Mouse (Mus musculus) thymus, postnatal 14 days (tissue): ENCODE data around the gene Spats2.
"Not testable (repeated sequence)": the region's sequence is repeated elsewhere in the genome, so short reads cannot be mapped to it uniquely, and the experiment has no call there.

ENCODE experiments used
- DNase-seq: peaks from one replicate; pipeline ENCODE4 v3.0.0; 2021

Spats2 gene

DNA sequence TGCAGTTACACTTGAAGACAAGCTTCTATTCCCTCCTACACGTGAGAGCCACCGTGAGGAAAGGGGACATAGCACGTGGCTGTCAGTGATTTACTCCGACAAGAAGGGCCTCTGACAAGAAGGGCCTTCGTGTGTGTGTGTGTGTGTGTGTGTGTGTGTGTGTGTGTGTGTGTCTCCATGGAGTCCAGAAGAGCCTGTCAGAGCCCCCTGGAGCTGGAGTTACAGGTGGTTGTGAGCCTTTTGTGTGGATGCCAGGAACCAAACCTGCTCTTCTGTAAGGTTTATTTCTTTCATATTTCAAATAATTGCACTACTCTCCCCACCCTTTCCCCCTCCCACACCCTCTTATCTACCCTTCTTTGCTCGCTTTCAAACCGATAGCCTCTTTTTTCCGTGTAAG is 25.6 kb downstream of the Spats2 start:
- DNase-seq, result no peak

DNA sequence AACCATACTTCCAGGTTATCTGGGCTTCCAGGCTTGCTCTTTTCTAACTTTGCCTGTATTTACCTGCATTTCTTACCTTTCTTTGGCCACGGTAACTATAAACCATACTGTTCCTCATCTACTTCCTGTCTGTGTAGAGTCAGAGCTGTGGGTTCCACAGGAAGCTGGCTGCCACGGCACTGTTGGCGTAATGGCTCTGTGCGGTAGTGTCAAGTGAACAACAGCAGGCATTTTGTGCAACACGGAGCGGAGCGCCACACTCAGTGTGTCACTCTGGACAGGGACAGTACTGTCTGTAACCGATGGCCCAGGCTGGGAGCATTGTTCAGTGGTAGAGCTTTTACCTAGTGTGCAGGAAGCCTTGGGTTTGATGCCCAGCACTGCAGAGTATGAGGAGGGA is 27.8 kb downstream of the Spats2 start:
- peak; percentile 23 for DNase-seq

DNA sequence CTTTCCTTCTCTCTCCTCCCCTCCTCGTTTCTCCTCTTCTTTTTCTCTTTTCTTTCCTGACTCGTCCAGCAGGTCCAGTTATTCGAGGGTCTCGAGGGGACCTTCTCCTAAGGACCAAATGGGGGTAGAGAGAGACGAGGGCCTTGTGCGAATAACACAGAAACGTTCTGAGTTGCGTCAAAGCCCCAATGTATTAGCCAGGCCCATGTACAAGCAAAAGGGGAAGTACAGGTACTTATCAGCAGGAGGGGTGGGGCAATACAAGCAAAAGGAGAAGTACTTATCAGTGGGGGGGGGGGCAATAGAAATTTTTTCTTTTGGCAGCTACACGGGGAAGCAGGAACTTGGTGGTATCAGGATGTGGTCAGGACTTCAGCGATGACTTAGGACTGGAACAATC is 28.8 kb downstream of the Spats2 start:
- DNase-seq, result not testable (repeated sequence)

DNA sequence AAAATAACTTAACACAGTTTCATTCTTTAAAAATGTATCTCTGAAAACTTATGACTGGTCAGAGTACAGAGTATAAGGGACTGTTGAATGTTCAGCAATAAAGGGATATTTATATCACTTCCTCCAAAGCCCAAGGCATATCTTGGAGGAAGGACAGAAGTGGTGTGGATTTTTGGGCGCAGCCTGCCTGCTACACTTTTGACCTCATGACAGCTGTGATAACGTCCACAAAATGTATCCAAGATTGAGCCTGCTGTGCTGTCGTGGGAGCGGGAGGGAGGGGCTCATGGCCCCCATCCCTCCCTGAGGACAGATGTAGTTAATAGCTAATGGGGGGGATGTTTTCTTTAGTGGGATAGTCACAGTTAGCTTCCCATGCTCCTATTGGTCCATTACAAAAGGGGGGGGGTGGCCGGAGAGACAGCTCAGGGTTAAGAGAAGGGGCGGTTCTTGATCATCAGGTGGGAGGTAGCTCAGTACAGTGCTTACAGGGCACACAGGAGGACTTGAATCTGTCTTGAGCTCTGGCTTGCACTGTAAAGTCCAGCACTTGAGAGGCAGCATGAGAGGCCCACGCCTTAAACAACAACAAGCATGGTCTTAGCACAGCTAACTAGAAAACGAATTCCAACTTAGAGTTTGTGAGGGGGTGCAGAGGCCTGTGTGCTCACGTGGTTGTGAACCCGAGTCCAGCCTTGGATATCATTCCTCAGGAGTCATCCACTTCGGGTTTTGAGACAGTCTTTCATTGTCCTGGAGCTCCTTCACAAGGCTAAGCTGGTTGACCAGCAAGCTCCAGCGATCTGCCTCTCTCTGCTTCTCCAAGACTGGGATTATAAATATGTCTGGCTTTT is 38.0 kb downstream of the Spats2 start:
- no peak for DNase-seq

DNA sequence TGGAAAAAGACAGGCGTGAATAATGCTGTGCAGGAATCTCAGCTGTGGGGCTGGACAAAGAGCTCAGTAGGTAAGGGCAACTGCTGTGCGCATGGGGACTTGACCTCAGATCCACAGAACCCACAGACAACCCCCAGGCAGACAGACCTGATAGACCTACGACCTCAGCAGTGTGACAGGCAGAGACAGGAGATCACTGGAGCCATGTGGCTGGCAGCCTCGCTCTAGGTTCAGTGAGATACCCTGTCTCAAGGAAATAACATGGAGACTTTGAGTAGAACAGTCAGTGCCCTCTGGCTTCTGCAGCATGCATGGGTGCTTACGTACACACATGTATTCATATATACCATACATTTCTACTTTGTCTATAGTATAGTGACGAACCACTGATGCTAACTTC is 46.4 kb downstream of the Spats2 start:
- DNase-seq, result no peak

DNA sequence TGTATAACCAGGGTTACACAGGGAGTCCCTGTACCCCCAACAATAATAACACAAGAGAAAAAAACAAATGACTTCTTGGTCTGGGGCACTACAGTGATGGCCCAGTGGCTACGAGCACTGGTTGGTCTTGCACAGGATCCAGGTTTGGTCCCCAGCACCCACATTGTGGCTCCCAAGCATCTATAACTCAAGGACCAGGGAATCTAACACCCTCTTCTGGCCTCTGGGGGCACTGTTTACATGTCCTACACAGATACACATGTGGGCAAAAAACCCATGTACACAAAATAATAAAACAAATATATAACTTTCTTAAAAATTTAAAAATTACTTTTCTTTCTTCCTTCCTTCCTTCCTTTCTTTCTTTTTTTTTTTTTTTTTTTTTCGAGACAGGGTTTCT is 53.9 kb downstream of the Spats2 start:
- no peak for DNase-seq

DNA sequence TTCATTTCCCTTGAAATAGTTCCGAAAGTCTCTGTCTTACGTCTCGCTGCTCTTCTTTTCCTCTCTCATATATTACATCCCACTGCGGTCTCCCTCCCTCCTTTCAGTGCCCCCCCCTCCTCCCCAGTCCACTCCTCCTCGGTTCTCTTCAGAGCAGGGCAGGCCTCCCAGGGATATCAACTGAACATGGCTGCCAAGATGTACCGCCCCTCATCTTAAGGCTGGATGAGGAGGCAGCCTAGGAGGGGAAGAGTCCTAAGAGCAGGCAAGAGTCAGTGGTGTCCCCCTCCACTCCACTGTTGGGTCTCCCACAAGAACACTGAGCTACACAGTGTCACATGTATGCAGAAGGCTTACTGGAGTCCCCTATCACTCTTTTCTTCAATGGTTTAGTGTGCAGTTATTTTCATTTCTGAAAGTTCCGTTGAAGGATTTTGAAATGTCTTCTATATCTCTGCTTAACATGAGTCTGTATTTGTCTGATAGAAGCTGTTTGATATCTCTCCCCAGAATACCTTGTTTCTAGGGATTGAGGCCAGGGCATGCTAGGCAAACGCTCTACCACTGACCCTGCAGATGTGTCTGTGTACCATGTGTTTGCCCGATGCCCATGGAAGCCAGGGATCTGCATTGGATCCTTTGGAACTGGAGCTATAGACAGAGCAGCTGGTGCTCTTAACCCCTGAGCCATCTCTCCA is 58.6 kb downstream of the Spats2 start:
- DNase-seq, result no peak

DNA sequence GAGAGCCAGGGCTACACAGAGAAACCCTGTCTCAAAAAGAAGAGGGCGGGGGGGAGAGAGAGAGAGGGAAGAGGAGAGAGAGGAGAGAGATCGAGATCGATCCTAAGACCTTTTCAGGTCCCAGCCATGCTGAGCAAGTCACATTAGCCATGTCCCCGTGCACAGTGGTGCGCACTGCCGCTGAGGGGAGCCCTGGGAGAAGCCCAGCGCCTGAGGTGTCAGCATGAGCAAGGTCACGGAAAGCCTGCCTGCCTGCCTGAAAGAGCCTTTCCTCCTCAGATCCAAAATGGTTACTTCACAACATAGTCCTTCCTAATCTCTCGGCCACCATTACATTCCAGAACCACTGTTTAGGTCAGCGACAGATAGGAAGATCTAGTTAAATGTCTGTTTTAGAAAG is 68.6 kb downstream of the Spats2 start:
- DNase-seq, result no peak

DNA sequence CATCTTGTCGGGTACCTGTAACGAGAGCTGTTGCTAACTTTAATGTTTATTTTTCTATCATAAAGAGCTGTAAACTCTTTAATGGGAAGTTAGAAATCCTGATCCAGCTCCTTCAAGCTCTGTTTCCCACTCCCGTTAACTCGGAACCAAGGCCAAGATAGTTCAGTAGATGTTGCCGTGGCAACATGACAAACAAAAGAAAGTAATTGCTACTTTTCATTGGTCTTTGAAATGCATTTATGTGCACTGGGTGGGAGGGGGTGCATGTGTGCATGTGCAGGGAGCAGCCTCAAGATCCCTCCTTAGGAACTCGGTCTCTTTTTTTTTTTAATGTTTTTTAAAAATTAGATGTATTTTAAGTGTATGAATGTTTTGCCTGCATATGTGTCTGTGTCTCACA is 69.3 kb downstream of the Spats2 start:
- no peak for DNase-seq

DNA sequence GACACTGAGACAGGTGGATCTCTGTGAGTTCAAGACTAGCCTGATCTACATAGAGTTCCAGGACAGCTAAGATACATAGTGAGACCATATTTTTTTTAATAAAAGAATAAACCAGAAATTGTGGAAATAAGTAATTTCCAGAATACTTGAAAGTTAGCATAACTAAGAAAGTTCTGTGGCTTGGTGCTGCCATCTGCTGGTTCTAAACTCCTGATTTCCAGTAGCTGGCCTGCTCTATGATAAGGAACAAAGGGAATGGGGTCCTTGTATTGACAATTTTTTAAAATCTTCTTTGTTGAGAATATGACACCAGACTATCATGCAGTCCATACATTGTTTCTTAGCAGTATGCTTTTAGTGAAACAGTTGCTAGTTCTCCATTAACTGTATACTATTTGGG is 73.0 kb downstream of the Spats2 start:
- DNase-seq, result peak; percentile 50

DNA sequence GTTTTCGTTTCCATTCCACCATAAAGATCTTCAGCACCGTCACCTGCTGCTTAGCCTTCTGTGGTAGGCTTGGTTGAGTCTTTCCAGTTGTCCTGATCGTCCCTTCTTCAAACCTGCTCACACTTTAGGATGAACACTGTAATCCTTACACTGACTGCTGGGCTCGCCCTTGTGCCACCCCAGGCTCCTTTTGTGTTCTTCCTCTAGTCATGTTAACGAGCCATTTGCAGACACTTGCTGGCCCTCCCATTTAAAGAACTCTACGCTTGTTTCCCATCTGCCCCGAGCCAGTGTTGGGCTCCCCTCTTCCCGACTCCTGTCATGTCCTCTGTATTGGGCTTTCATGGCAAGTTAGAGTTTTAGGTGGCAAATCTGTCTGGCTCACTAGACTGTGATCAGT is 80.2 kb downstream of the Spats2 start:
- no peak for DNase-seq

DNA sequence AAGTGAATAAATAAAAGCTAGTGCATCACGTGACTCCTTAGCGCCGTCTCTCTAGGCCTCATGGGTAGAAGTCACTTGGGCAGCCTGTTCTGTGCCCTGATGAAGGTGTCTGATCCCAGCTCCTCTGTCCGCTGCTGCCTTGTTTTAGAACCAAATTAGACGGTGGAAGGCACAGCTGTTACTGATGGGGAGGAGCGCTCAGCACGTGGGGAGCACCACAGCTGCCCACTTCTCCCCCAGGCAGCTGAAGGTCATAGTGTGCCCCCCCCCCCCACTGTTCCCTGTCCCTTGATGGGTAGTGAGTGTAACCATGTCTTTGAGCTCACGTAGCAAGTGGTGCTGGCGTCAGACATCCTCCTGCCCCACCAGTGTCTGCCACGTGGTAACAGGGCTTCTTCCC is 87.5 kb downstream of the Spats2 start:
- DNase-seq, result no peak

DNA sequence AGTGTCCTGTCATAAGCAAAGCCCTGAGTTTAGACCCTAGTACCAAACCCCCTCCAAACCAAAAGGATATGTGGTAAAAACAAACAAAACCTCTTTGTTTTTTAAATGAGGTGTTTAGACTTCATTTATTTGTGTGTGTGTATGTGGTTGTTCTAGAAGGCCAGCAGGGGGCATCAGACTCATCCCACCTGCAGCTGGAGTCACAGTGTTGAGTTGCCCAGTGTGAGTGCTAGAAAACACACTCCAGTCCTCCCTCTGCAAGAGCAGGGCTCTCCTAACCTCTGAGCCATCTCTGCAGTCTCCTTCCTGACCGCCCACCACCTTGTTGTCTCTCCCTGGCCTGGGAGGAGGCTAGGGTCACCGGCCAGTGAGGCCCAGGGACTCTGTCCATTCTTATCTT is 89.2 kb downstream of the Spats2 start:
- DNase-seq, result peak; percentile 59

DNA sequence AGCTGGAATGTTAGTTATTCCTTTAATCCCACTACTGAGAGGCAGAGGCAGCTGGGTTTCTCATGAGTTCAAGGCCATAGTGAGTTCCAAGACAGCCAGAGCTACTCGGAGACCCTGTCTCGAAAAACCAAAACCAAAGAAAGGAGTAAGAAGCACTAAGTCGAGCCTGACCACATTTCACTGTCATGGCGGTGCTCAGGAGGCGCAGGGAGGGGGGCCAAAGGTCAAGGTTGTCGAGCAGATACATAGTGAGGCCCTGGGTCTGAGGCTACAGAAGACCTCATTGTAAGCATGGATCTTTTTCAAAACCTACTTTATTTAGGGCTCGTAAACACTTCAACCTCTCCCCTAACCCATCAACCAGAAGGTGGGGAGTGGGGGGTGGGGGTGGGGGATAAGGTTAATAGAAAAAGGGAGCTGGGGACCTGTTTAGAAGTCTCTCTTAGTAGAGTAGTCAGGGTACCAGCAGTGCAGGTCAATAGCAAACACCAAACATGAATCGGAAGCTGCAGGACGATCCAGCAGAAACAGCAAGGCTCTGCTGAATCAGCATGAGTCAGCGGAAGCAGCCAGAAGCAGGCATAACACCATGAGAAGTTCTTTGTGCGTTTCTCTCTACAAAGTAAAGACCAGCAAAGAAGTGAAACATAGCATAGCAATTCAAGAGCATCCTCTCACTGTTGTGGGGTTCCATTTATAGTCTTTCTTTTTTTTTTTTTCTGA is 90.2 kb downstream of the Spats2 start:
- DNase-seq, result no peak

DNA sequence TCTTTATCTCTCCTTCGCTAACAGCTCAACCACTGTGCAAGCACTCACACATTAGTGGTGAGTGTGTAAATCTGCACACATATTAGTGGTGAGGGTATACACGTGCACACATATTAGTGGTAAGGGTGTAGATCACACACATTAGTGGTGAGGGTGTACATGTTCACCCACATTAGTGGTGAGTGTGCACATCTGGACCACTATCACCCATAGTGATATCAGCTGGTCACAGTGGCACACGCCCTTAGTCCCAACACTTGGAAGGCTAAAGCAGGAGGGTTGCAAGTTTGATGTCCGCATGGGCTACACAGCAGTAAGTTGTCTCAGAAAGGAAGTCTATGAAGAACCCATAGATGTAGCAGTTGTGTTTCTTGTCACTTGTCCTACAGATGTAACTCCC is 91.9 kb downstream of the Spats2 start:
- DNase-seq, result no peak

DNA sequence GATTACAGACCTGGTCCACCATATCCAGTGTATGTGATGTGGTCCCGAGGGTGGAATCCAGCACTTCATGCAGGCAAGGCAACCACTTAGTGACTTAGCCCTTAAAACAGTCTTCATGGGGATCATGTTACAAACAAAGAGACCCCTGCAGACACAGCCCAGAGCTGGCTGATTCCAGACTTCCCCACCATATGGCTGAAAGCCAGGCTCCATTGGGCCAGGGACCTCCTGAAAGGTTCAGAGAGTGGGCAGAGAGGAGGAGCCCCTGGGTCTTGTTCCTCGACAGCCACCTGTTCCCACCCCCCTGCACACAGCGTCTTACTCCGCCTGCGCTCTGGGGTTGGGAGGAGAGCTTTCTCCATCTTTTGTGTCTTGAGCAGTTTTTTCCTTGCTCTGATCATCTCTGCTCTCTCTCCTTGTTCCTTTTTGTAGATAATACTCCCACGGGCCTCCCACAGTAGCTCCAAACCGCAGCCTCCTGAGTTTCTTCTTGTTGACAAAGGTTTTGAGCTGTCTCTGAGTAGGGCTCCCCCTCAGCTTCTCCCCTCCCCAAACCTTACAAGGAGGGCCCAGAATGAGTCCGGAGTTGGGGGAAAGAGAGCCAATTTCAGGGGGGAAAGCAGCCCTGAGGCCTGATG is 95.7 kb downstream of the Spats2 start:
- no peak for DNase-seq

DNA sequence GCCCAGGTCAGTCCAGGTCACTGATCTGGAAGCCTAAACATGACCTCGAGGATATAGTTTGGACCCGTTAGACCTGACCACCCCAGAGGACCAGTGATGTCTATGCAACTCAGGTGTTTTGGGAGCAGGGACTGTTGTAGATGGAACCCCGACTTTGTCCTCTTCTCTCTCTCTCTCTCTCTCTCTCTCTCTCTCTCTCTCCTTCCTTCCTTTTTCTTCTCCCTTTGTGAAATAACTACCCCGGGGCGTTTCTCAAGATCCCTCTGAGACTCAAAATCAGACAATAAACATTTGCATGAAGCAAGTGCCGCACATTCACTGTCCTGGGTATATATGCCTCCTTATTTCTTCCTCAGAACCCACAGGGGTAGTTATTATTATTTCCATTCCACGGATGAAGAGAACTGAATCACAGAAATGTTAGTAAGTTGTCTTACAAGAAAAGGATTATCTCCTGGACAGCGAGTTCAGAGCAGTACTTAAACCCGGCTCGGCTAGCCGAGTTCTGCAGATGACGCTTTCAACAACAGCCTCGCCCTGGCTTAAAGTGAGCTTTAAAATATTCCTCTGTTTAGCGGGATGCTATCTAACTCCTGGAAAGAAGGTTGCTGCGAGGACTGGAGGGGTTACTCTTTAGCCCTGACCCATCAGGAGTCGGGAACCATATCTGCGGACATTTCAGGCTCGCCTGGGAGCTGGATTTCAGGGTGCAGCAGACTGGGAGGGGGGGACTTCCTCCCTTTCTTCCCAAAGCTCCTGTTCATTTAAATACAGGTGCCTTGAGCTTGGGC is 97.3 kb downstream of the Spats2 start:
- DNase-seq, result no peak

DNA sequence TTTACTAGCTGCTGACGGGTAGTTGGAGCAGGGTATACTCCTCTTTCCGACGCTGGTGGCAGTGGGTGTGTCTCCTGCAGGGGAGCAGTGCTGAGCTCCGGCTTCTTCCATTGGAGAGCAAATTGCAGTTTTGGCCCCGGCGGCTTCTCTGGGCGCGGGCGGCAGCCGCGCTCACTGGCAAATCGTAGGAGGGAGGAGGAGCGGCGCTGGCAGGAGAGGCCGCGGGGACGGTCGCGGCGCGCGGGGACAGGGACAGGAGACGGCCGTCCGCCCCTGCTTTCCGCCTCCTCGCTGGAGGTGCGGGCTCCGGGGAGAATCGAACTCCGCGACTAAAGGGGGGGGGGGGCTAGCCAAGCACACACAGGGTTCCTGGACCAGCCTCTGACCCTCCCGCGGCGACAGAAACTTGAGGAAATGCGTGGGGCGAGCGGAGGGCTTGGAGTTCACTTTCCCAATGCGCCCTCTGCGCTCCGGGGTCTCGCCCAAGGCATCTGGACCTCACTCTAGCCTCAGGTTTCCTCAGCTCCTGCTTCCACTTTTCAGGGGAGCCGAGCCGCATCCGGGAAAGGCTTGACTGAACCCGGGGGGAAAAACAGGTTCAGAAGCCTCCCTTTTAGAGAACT is 98.0 kb downstream of the Spats2 start:
- peak; percentile 58 for DNase-seq

DNA sequence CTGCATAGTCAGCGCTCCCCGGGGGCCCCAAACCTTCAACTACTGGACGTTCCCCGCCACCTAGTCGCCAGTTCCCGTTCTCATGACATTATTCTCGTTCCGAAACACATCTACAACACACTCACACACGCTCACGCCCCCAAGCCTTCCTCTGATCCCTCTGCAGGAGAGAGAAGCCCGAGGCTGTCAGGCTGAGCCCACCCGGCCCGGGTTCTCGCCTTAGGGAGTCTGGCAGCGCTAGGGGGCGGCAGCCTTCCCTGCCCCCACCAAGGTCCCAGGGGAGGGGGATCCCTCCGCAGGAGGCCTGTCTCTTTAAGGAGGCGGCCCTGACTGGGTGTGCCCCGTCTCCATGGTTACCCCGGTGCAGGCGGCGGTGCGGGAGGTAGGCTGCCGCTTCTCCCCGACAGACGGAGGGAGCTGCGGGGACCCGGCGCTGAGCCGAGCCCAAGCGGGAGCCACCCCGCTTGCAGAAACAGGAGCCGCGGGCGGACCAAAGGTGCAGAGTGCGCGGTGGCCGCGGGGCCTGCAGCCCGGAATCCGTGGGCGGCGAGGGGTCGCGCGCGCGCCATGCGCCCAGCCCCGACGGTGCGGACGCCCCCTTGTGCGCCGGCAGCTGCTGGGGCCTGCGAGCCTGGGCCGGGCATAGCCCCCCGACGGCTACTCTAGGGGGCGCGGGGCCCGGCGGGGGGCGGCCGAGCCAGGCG is 98.6 kb downstream of the Spats2 start, which contains the start of gene Kcnh3:
Kcnh3 (plus strand) TSS at position 654 of the 704 bp plus-strand sequence.
- DNase-seq, result peak; percentile 91

DNA sequence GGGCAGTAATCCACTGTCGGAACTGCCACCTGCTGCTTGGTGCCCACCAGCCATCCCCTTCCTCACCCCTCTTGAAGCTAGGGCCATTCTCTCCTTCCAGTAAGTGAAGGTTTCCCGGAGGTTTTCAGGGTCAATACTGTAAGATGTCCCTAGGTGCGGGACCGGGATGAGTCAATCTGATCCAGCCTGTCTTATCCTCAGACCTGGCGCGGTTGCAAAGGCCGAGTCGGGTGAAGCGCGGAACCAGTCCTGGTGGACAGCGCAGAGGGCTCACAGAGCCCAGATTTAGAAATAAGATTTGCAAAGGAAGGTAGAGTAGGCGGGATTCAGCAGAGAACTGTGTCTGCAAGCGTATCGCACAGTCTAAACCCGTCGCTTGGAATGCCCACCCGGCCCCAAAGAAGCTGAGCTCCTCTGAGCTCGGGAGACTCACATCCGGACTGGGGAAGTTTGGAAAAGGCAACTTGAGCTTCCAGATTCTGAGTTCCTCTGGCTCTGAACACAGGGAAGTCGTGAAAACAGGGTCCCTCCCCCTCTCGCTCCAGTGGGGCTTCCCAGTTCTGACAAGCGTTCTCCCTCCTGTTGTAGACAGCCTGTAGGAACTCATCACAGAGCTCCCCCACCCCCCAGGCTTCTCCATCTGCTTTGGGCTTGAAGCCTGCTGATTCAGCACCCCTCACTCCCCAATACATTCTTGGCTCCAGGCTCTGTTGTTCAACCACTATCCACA is 99.5 kb downstream of the Spats2 start:
- DNase-seq, result no peak

DNA sequence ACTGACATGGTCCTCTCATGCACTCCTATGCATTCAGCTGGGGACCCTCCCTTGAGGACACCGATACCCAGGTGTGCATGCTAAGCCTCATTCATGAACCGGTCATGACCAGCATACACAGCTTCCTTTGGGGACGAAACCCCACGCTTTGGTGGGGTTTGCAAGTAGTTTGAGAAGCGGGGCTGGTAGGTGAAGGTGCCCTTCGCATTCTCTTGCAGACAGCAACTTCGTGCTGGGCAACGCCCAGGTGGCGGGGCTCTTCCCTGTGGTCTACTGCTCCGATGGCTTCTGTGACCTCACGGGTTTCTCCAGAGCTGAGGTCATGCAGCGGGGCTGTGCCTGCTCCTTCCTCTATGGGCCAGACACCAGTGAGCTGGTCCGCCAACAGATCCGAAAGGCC is 100.4 kb downstream of the Spats2 start:
- DNase-seq, result no peak
